Mouse (Mus musculus) spleen, adult 18-20 months (tissue): ENCODE measurements around the gene Pxdn.

Experiments used
- DNase-seq, 2 experiments: peaks; one replicate each; pipeline ENCODE4 v3.0.0; 2022; ENCODE audit warnings: mixed read lengths in 2 of 2

Pxdn gene

GRCm38 (mm10) chr12:29953999-29954398, 16.6 kb downstream of the Pxdn start:
- no peak for DNase-seq

GRCm38 (mm10) chr12:29954464-29954863, 17.1 kb downstream of the Pxdn start:
- DNase-seq = no peak

GRCm38 (mm10) chr12:29956969-29957368, 19.6 kb downstream of the Pxdn start:
- DNase-seq = no peak

GRCm38 (mm10) chr12:29958637-29959036, 21.2 kb downstream of the Pxdn start:
- no peak for DNase-seq

- no peak for DNase-seq
Measured at GRCm38 (mm10) chr12:29961041-29961440, 23.6 kb downstream of the Pxdn start.

- DNase-seq = no peak
Measured at GRCm38 (mm10) chr12:29965016-29965415, 27.6 kb downstream of the Pxdn start.

- DNase-seq = no peak
Measured at GRCm38 (mm10) chr12:29971795-29972464, 34.5 kb downstream of the Pxdn start.

- DNase-seq = no peak
Measured at GRCm38 (mm10) chr12:29972533-29972932, 35.1 kb downstream of the Pxdn start.

- no peak for DNase-seq
Measured at GRCm38 (mm10) chr12:29980076-29980475, 42.7 kb downstream of the Pxdn start.

- DNase-seq = no peak
Measured at GRCm38 (mm10) chr12:29981722-29982293, 44.4 kb downstream of the Pxdn start.

GRCm38 (mm10) chr12:29983190-29983589, 45.8 kb downstream of the Pxdn start:
- no peak for DNase-seq

GRCm38 (mm10) chr12:29985126-29985525, 47.7 kb downstream of the Pxdn start:
- DNase-seq = no peak

- no peak for DNase-seq
Measured at GRCm38 (mm10) chr12:29986241-29986640, 48.8 kb downstream of the Pxdn start.

- no peak for DNase-seq
Measured at GRCm38 (mm10) chr12:29998895-29999294, 61.5 kb downstream of the Pxdn start.

GRCm38 (mm10) chr12:30001951-30002350, 64.5 kb downstream of the Pxdn start:
- no peak for DNase-seq

- DNase-seq = no peak
Measured at GRCm38 (mm10) chr12:30003680-30004364, 66.4 kb downstream of the Pxdn start.

GRCm38 (mm10) chr12:30004365-30004723, 66.9 kb downstream of the Pxdn start:
- DNase-seq = no peak

GRCm38 (mm10) chr12:30006586-30006985, 69.2 kb downstream of the Pxdn start:
- no peak for DNase-seq

GRCm38 (mm10) chr12:30008741-30009140, 71.3 kb downstream of the Pxdn start:
- DNase-seq = no peak

- DNase-seq = no peak
Measured at GRCm38 (mm10) chr12:30015501-30015900, 78.1 kb downstream of the Pxdn start.

GRCm38 (mm10) chr12:30017131-30017530, 79.7 kb downstream of the Pxdn start:
- DNase-seq = no peak

- no peak for DNase-seq
Measured at GRCm38 (mm10) chr12:30020447-30020846, 83.0 kb downstream of the Pxdn start.

- no peak for DNase-seq
Measured at GRCm38 (mm10) chr12:30023491-30023890, 86.1 kb downstream of the Pxdn start.

GRCm38 (mm10) chr12:30024264-30024825, 86.9 kb downstream of the Pxdn start:
- no peak for DNase-seq
